Mouse (Mus musculus) B cell, adult (primary cell): ENCODE measurements around the gene Tm6sf1. TPM values are rescaled to one million over a fixed set of nuclear protein-coding genes. Genes with fewer than 3 reads are reported as not detected.

Experiments
- total RNA-seq: library from RNA; stranded (reverse); gene quantifications from 4 replicates; pipeline ENCODE4 v1.2.4, GENCODE M21; 2023; ENCODE audit not compliant: inconsistent age

The Tm6sf1 gene
- total RNA-seq: 145 to 173 TPM (median 148 TPM) in 4 replicates

GRCm38 (mm10) chr7:81858968-81859721 is at the start of gene Tm6sf1:
Tm6sf1 (plus strand) TSS chr7:81859001.

DNA sequence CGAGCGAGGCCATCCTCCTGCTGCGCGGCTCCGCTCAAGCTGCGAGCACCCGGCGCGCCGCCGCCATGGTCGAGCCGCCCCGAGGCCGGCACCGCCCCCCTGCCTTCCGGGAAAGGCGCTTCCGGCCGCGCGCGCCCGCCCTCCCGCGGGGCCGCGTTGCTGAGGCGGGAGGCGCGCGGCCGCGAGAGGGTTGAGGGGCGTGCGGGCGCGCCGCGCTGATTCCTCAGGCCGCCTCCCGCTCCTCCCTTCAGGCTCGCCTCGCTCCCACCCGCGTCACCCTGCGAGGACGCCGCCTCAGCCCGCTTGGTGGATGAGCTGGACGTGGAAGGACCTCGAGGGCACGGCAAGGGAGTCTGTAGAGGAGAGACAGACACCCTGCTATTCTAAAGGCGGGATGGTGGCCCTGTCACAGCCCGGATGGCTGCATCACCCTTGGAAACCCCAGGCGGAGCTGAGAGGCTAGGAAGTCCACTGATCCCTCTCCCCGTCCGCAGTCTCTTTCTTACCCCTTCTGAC is 29.4 kb upstream of the Tm6sf1 start, which contains the start of gene Btbd1:
Btbd1 (minus strand) TSS at position 53 of the 516 bp plus-strand sequence.

DNA sequence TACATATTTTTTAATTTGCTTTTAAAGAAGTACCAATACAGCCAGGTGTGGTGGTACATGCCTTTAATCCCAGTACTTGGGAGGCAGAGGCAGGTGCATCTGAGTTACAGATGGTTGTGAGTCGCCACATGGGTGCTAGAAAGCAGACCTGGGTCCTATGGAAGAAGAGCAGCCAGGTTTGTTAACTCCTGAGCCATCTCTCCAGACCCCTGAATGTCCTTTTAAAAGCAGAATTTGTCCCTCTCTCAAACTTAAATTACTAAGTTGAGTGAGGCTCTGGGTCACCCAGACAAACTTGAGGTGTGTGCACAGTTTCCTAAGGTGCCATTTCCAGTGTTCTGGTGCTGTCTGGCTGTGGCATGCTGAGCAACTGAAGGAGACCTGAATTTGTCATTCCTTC is 3.1 kb upstream of the Tm6sf1 start, which contains the start of gene Gm10160:
Gm10160 (minus strand) TSS at position 101 of the 400 bp plus-strand sequence.

Other genes starting within 250 kb of the Tm6sf1 start
- gene Homer2, start 151.5 kb upstream of the Tm6sf1 start, total RNA-seq: not detected in 4 replicates
- gene Ramac, start 96.1 kb upstream of the Tm6sf1 start, total RNA-seq: 37.2 to 47.1 TPM (median 40.7 TPM) in 4 replicates
- 28.8 to 34.4 TPM (median 32.7 TPM) in 4 replicates for gene 3110040N11Rik, start 69.5 kb upstream of the Tm6sf1 start, total RNA-seq
- gene Btbd1, start 29.6 kb upstream of the Tm6sf1 start, total RNA-seq: 69.0 to 77.4 TPM (median 76.1 TPM) in 4 replicates
- not detected in 4 replicates for gene Gm10160, start 3.2 kb upstream of the Tm6sf1 start, total RNA-seq
- 2.8 to 3.5 TPM (median 3.3 TPM) in 4 replicates for gene Hdgfl3, start 75.5 kb downstream of the Tm6sf1 start, total RNA-seq
- gene Bnc1, start 133.3 kb downstream of the Tm6sf1 start, total RNA-seq: 0.12 to 0.19 TPM in 2 of 4 replicates, not detected in the others